Mouse (Mus musculus) intestine, embryonic 16.5 days (tissue): ENCODE measurements at regions not wholly inside any gene's neighbourhood (a gene's known extent, or its start where the extent isn't known, plus 50 kb on each side); places are given as distances from the start of the nearest gene placed in this dataset.

Experiments
- ATAC-seq: fragments of 200-750 bp; cut with Nextera tagmentation; 2 replicates; pipeline ENCODE4 v1.8.0; 2017; ENCODE audit warnings: moderate TSS enrichment, moderate library complexity
- H3K27ac ChIP-seq: fragments of 300-500 bp; sonication (generic); 2 replicates; pipeline ENCODE4 v1.5.1; 2014; ENCODE audit warnings: mild to moderate bottlenecking, low read length
- H3K27me3 ChIP-seq: fragments of 300-500 bp; sonication (generic); replicated peaks from 2 replicates; pipeline ENCODE4 v1.6.1; 2014; ENCODE audit warnings: low read length, control low read depth, mixed read lengths; ENCODE audit not compliant: control insufficient read depth, insufficient read depth
- H3K36me3 ChIP-seq: fragments of 300-500 bp; sonication (generic); 2 replicates; pipeline ENCODE4 v1.6.1; 2014; ENCODE audit warnings: low read length, control low read depth; ENCODE audit not compliant: control insufficient read depth, insufficient read depth
- H3K4me1 ChIP-seq: fragments of 300-500 bp; sonication (generic); 2 replicates; pipeline ENCODE4 v1.6.1; 2014; ENCODE audit warnings: low read length, control low read depth, mixed read lengths; ENCODE audit not compliant: control insufficient read depth, insufficient read depth
- H3K4me2 ChIP-seq: fragments of 300-500 bp; sonication (generic); 2 replicates; pipeline ENCODE4 v1.6.1; 2014; ENCODE audit warnings: low read depth, low read length, control low read depth
- H3K4me3 ChIP-seq: fragments of 300-500 bp; sonication (generic); 2 replicates; pipeline ENCODE4 v1.5.1; 2014; ENCODE audit warnings: mild to moderate bottlenecking, low read length
- H3K9ac ChIP-seq: fragments of 300-500 bp; sonication (generic); 2 replicates; pipeline ENCODE4 v1.6.1; 2014; ENCODE audit warnings: low read depth, low read length
- H3K9me3 ChIP-seq: fragments of 300-500 bp; sonication (generic); 2 replicates; pipeline ENCODE4 v1.6.1; 2016; ENCODE audit warnings: low read length, control low read depth; ENCODE audit not compliant: control insufficient read depth
- WGBS: fragments of 180-500 bp; shearing (Covaris S2); extraction: QIAGEN DNeasy Blood & Tissue Kit; methylation state at CpG from one replicate; pipeline ENCODE4 v1.1.7; 2014; 5-methylcytosine and 5-hydroxymethylcytosine counted together

DNA sequence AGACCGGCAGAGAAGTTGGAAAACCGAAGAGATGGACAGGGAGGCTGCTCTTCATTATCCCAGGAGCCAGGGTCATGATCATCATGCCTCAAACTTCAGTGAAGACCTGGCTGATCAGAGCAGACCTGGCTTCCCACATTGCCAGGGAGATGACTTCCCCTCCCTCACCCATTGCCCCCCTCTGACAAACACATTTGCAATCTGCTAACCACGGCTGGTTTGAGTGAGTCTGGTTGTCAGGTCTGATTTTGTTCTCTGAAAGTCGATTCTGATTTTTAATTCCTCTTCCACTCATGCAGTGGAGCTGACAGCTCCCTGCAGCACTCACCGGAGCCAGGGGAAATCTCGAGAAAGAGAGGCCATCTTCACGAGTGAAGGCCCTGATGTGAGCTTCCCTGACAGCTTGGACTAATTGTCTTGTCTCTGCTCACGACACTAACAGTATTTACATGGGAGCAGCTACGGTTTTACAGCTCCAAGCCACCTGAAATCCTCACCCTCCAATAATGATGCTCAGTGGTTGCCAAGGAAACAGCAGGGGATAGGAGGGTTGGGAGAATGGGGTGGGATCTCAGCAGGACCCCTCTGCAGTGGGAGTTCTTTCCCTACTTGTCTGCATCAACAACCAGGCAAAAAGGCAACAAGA, 124.2 kb downstream of the Chst1 start:
- ATAC-seq, result no peak
- WGBS, result 42% methylated on average over 9 of the region's 9 CpGs
- H3K27me3 ChIP-seq, result no peaks in the 10 kb centered on the region
- no peak overlapping the region for H3K4me2 ChIP-seq
- H3K9me3 ChIP-seq, result no peaks in the 10 kb centered on the region
- H3K9ac ChIP-seq, result no peak overlapping the region
- no peaks in the 10 kb centered on the region for H3K36me3 ChIP-seq
- H3K4me3 ChIP-seq, result no peak overlapping the region
- no peak overlapping the region for H3K27ac ChIP-seq
- no peaks in the 10 kb centered on the region for H3K4me1 ChIP-seq

DNA sequence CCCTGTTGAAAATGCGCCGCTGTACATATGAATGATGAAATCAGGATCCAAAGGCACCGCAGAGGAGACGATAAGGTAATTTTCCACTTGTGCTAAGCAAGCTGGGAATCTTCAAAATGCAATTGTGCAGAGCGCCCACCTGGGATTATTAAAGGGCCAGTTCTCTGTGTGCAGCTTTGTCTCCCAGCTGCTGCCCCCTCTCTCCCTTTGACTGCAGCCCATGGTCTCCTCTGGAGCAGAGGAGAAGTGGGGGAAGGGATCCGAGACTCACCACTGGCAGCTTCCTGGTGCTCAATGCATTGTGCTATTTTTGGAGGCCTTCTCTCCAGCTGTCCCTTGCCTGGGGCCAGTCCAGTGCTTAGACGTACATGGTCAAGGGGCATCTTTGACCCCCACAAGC, 127.1 kb downstream of the Chst1 start:
- Histone ChIP-seq H3K27me3 (no peaks in the 10 kb centered on the region), H3K4me2 (no peak overlapping the region), H3K9ac (no peak overlapping the region), H3K4me3 (no peak overlapping the region), H3K36me3 (no peaks in the 10 kb centered on the region), H3K27ac (no peak overlapping the region), H3K4me1 (no peaks in the 10 kb centered on the region), H3K9me3 (no peaks in the 10 kb centered on the region)
- WGBS, result 61% methylated on average over 7 of the region's 7 CpGs
- no peak for ATAC-seq

GRCm38 (mm10) chr2:92727241-92727640, 127.7 kb downstream of the Chst1 start:
- no peak overlapping the region for H3K4me2 ChIP-seq
- H3K9me3 ChIP-seq, result no peaks in the 10 kb centered on the region
- no peak for ATAC-seq
- no peak overlapping the region for H3K9ac ChIP-seq
- no peak overlapping the region for H3K27ac ChIP-seq
- no peaks in the 10 kb centered on the region for H3K36me3 ChIP-seq
- H3K4me1 ChIP-seq, result no peaks in the 10 kb centered on the region
- no peak overlapping the region for H3K4me3 ChIP-seq
- H3K27me3 ChIP-seq, result no peaks in the 10 kb centered on the region
- WGBS, result 79% methylated on average over 2 of the region's 2 CpGs

GRCm38 (mm10) chr2:92728388-92728787, 128.9 kb downstream of the Chst1 start:
- no peak for ATAC-seq
- WGBS, result 70% methylated on average over 3 of the region's 3 CpGs

GRCm38 (mm10) chr2:92730371-92730770, 130.9 kb downstream of the Chst1 start:
- no peak overlapping the region for H3K4me3 ChIP-seq
- no peaks in the 10 kb centered on the region for H3K9me3 ChIP-seq
- no peak overlapping the region for H3K27ac ChIP-seq
- H3K36me3 ChIP-seq, result no peaks in the 10 kb centered on the region
- no peak overlapping the region for H3K4me2 ChIP-seq
- WGBS, result 91% methylated on average over 6 of the region's 6 CpGs
- no peak overlapping the region for H3K9ac ChIP-seq
- no peaks in the 10 kb centered on the region for H3K27me3 ChIP-seq
- H3K4me1 ChIP-seq, result no peaks in the 10 kb centered on the region
- ATAC-seq, result no peak

More at GRCm38 (mm10) chr2:92728388-92728787, 128.9 kb downstream of the Chst1 start:
- no peak overlapping the region for H3K4me2 ChIP-seq
- H3K9ac ChIP-seq, result no peak overlapping the region
- H3K9me3 ChIP-seq, result no peaks in the 10 kb centered on the region
- no peak overlapping the region for H3K27ac ChIP-seq
- no peaks in the 10 kb centered on the region for H3K4me1 ChIP-seq
- no peaks in the 10 kb centered on the region for H3K36me3 ChIP-seq
- no peaks in the 10 kb centered on the region for H3K27me3 ChIP-seq
- no peak overlapping the region for H3K4me3 ChIP-seq

DNA sequence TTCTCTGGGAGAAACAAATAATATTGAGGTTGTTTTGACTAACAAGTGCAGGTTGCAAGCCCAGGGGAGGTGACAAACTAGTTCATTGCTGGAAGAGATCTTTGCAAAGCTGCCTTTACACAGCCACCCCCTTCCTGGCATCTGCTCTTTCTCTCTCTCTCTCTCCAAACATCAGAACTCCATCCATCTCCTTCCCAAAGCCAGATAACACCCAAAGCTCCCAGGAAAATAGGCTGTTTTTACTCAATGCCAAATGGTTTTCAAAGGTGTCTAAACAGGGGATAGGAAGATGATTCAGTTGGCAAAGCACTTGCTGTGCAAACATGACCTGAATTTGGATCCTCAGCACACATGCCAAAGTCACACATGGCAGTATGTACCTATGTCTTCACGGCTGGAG, 133.9 kb downstream of the Chst1 start:
- 75% methylated on average over 1 of the region's 1 CpGs for WGBS
- H3K4me2 ChIP-seq, result no peak overlapping the region
- no peaks in the 10 kb centered on the region for H3K9me3 ChIP-seq
- no peaks in the 10 kb centered on the region for H3K4me1 ChIP-seq
- no peaks in the 10 kb centered on the region for H3K36me3 ChIP-seq
- H3K4me3 ChIP-seq, result no peak overlapping the region
- no peak for ATAC-seq
- H3K27me3 ChIP-seq, result no peaks in the 10 kb centered on the region
- no peak overlapping the region for H3K9ac ChIP-seq
- H3K27ac ChIP-seq, result no peak overlapping the region

GRCm38 (mm10) chr2:92735784-92736183, 136.3 kb downstream of the Chst1 start:
- H3K9ac ChIP-seq, result no peak overlapping the region

DNA sequence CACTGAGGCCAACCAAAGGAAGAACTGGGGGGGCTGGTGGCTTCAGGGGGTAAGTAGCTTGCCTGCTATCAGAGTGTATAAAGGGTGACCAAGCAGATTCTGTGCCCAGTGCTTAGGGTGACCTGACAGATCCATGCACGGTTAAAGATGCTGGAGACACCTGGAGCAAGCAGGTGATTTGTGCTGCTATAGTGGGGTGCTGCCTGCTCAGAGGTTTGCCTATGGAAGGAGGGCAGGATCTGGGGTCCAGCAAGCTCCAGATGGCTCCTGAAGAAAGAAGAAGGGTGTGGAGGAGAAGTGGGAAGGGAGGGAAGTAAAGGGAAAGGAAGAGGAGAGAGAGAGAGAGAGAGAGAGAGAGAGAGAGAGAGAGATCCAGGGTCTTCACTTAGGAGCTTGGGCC, 137.8 kb downstream of the Chst1 start:
- no peak for ATAC-seq
- no peaks in the 10 kb centered on the region for H3K9me3 ChIP-seq
- H3K4me1 ChIP-seq, result peaks cover 2% of the 10 kb centered on the region; the same call in 1 of the 2 replicates
- H3K27me3 ChIP-seq, result no peaks in the 10 kb centered on the region
- no peak overlapping the region for H3K4me3 ChIP-seq
- H3K27ac ChIP-seq, result no peak overlapping the region
- no peak overlapping the region for H3K4me2 ChIP-seq
- no peaks in the 10 kb centered on the region for H3K36me3 ChIP-seq
- H3K9ac ChIP-seq, result no peak overlapping the region
- 93% methylated on average over 1 of the region's 1 CpGs for WGBS

More at GRCm38 (mm10) chr2:92735784-92736183, 136.3 kb downstream of the Chst1 start:
- H3K36me3 ChIP-seq, result no peaks in the 10 kb centered on the region
- no peaks in the 10 kb centered on the region for H3K4me1 ChIP-seq
- 76% methylated on average over 5 of the region's 5 CpGs for WGBS
- H3K4me2 ChIP-seq, result no peak overlapping the region
- no peak overlapping the region for H3K27ac ChIP-seq
- H3K9me3 ChIP-seq, result no peaks in the 10 kb centered on the region
- no peak overlapping the region for H3K4me3 ChIP-seq
- ATAC-seq, result no peak
- H3K27me3 ChIP-seq, result no peaks in the 10 kb centered on the region

GRCm38 (mm10) chr2:92739576-92739975, 140.1 kb downstream of the Chst1 start:
- H3K4me3 ChIP-seq, result no peak overlapping the region
- H3K4me2 ChIP-seq, result no peak overlapping the region
- WGBS, result 81% methylated on average over 4 of the region's 4 CpGs
- no peaks in the 10 kb centered on the region for H3K36me3 ChIP-seq
- H3K4me1 ChIP-seq, result peaks cover 5% of the 10 kb centered on the region; the same call in 1 of the 2 replicates
- no peak overlapping the region for H3K27ac ChIP-seq
- no peak for ATAC-seq
- H3K27me3 ChIP-seq, result no peaks in the 10 kb centered on the region
- H3K9me3 ChIP-seq, result no peaks in the 10 kb centered on the region
- no peak overlapping the region for H3K9ac ChIP-seq

GRCm38 (mm10) chr2:92740776-92741295, 141.3 kb downstream of the Chst1 start:
- H3K9me3 ChIP-seq, result no peaks in the 10 kb centered on the region
- no peaks in the 10 kb centered on the region for H3K27me3 ChIP-seq
- H3K4me2 ChIP-seq, result no peak overlapping the region
- no peak overlapping the region for H3K9ac ChIP-seq
- WGBS, result 85% methylated on average over 4 of the region's 4 CpGs
- H3K36me3 ChIP-seq, result no peaks in the 10 kb centered on the region
- peaks cover 5% of the 10 kb centered on the region; the same call in 1 of the 2 replicates for H3K4me1 ChIP-seq
- ATAC-seq, result no peak
- no peak overlapping the region for H3K27ac ChIP-seq
- no peak overlapping the region for H3K4me3 ChIP-seq
